Mouse (Mus musculus) erythroblast, embryonic 14.5 days (primary cell): ENCODE measurements around the gene Dzip1l.

Experiments
- GATA1 ChIP-seq: IDR thresholded peaks from 2 replicates; pipeline ENCODE4 v1.6.1; 2012; ENCODE audit warnings: low read length, inconsistent platforms, mixed read lengths
- TAL1 ChIP-seq: IDR thresholded peaks from 3 replicates; pipeline ENCODE4 v1.6.1; 2012; ENCODE audit warnings: low read length, inconsistent platforms, mixed read lengths

DNA sequence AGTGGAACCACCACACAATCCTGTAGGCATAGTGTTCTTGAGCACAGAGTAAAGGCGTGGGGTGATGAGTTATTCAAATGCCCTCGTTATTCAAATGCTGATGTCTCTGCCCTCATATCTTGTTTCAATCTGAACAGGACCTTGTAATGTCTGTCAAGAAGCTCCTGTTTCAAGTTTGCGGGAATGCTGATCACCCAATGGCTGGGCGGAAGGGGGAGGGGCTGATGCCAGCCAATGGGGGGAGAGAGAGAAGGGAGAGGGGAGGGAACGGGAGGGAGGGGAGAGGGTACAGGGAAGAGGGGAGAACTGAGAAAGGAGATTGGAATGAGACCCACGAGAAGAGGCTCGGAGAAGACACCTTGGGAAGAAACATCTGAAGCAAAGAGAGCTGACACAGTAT, 65.7 kb downstream of the Dzip1l start:
- TF ChIP-seq GATA1 (no peak), TAL1 (no peak)
